Mouse (Mus musculus): ENCODE data around the gene Vps52. TPM values are rescaled to one million over a fixed set of nuclear protein-coding genes. Genes with fewer than 3 reads are reported as not detected.

Gene Vps52
- polyA plus RNA-seq, 1 experiment = 142 TPM

DNA sequence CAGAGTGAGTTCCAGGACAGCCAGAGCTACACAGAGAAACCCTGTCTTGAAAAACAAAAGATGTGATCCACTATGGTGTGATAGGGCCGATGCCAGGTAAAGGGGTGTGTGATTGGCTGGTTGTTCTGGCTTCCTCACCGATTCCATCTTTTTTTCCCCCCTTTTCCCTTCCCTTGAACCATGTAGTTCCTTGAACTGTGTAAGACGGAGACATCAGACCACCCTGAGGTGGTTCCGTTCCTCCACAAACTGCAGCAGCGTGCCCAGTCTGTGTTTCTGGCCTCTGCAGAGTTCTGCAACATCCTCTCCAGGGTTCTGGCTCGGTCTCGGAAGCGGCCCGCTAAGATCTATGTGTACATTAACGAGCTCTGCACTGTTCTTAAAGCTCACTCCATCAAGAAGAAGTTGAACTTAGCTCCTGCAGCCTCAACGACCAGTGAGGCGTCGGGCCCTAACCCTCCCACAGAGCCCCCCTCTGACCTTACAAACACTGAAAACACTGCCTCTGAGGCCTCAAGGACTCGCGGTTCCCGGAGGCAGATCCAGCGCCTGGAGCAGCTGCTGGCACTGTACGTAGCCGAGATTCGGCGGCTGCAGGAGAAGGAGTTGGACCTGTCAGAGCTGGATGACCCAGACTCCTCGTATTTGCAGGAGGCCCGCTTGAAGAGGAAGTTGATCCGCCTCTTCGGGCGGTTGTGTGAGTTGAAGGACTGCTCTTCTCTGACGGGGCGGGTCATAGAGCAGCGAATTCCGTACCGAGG lies 44.4 kb upstream of the Vps52 start:
- Histone ChIP-seq H3K36me3 (ENCODE audit: control insufficient read depth, insufficient read depth, low read length) (peaks cover 25% of the 10 kb centered on the region), H3K27ac (ENCODE audit: control insufficient read depth, insufficient read depth, low read length) (no peak overlapping the region), H3K27me3 (ENCODE audit: control insufficient read depth, insufficient read depth, low read length) (no peaks in the 10 kb centered on the region), H3K4me1 (replicated peaks; ENCODE audit: control insufficient read depth, insufficient read depth, low read length) (peaks cover 23% of the 10 kb centered on the region), H3K4me3 (ENCODE audit: control insufficient read depth, insufficient read depth, low read length) (no peak overlapping the region)
- WGBS = 93% methylated on average over 31 of the region's 31 CpGs
- TF ChIP-seq CTCF (IDR thresholded peaks at IDR 0.05; ENCODE audit: borderline replicate concordance, control insufficient read depth, extremely low read depth, insufficient read depth, low read length, poor library complexity) (no peak), POLR2A (IDR thresholded peaks at IDR 0.05; ENCODE audit: control insufficient read depth, extremely low read depth, insufficient read depth, low read length, poor library complexity) (no peak)
- DNase-seq = no peak

DNA sequence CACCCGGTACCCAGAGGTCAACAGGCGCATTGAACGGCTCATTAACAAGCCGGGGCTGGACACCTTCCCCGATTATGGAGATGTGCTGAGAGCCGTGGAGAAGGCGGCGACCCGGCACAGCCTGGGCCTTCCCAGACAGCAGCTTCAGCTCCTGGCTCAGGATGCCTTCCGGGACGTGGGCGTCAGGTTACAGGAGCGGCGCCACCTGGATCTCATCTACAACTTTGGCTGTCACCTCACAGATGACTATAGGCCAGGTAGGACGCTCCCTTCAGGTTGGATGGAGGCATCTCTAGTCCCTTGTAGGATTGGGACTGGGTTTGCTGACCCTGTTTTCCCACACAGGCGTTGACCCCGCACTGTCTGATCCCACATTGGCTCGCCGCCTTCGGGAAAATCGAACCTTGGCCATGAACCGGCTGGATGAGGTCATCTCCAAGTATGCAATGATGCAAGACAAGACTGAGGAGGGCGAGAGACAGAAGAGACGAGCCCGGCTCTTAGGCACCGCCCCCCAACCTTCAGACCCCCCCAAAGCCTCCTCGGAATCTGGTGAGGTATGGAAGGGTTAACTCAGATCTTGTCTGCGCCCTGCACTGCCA lies 43.7 kb upstream of the Vps52 start:
- WGBS = 92% methylated on average over 28 of the region's 28 CpGs
- no peak for TF ChIP-seq CTCF (IDR thresholded peaks at IDR 0.05; ENCODE audit: borderline replicate concordance, control insufficient read depth, extremely low read depth, insufficient read depth, low read length, poor library complexity)
- no peak for TF ChIP-seq POLR2A (IDR thresholded peaks at IDR 0.05; ENCODE audit: control insufficient read depth, extremely low read depth, insufficient read depth, low read length, poor library complexity)
- no peak overlapping the region for H3K27ac ChIP-seq (ENCODE audit: control insufficient read depth, insufficient read depth, low read length)
- no peaks in the 10 kb centered on the region for H3K27me3 ChIP-seq (ENCODE audit: control insufficient read depth, insufficient read depth, low read length)
- no peak for DNase-seq
- peaks cover 26% of the 10 kb centered on the region for H3K4me1 ChIP-seq (replicated peaks; ENCODE audit: control insufficient read depth, insufficient read depth, low read length)
- no peak overlapping the region for H3K4me3 ChIP-seq (ENCODE audit: control insufficient read depth, insufficient read depth, low read length)
- H3K36me3 ChIP-seq (ENCODE audit: control insufficient read depth, insufficient read depth, low read length) = peaks cover 25% of the 10 kb centered on the region

DNA sequence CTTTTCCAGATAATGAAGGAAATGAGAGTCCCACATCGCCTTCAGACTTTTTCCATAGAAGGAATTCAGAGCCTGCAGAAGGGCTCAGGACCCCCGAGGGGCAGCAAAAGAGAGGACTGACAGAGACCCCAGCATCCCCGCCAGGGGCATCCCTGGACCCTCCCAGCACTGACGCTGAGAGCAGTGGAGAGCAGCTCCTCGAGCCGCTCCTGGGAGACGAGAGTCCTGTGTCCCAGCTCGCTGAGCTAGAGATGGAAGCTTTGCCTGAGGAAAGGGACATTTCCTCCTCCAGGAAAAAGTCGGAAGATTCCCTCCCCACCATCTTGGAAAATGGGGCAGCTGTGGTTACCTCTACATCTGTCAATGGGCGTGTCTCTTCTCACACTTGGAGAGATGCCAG lies 42.3 kb upstream of the Vps52 start:
- Histone ChIP-seq H3K27me3 (ENCODE audit: control insufficient read depth, insufficient read depth, low read length) (no peaks in the 10 kb centered on the region), H3K4me3 (ENCODE audit: control insufficient read depth, insufficient read depth, low read length) (no peak overlapping the region), H3K4me1 (replicated peaks; ENCODE audit: control insufficient read depth, insufficient read depth, low read length) (peaks cover 27% of the 10 kb centered on the region), H3K36me3 (ENCODE audit: control insufficient read depth, insufficient read depth, low read length) (peaks cover 25% of the 10 kb centered on the region), H3K27ac (ENCODE audit: control insufficient read depth, insufficient read depth, low read length) (no peak overlapping the region)
- WGBS = 94% methylated on average over 10 of the region's 10 CpGs
- TF ChIP-seq CTCF (IDR thresholded peaks at IDR 0.05; ENCODE audit: borderline replicate concordance, control insufficient read depth, extremely low read depth, insufficient read depth, low read length, poor library complexity) = no peak
- no peak for TF ChIP-seq POLR2A (IDR thresholded peaks at IDR 0.05; ENCODE audit: control insufficient read depth, extremely low read depth, insufficient read depth, low read length, poor library complexity)
- no peak for DNase-seq

DNA sequence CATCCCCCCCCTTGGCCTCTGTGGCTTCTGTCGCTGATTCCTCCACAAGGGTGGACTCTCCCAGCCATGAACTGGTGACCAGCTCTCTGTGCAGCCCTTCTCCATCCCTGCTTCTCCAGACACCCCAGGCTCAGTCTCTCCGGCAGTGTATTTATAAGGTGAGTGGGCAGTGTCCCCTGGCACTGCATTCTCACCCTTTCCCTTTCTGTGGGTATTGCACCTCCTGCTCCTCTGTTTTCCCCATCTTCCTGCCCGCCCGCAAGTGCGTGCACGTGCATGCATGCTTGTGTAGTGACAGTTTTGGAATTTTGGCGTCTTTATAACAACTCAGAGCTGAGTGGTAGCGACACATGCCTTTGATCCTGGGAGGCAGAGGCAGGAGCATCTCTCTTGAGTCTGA lies 41.7 kb upstream of the Vps52 start:
- no peak for DNase-seq
- H3K27me3 ChIP-seq (ENCODE audit: control insufficient read depth, insufficient read depth, low read length) = no peaks in the 10 kb centered on the region
- WGBS = 96% methylated on average over 8 of the region's 8 CpGs
- no peak overlapping the region for H3K27ac ChIP-seq (ENCODE audit: control insufficient read depth, insufficient read depth, low read length)
- no peak overlapping the region for H3K4me3 ChIP-seq (ENCODE audit: control insufficient read depth, insufficient read depth, low read length)
- no peak for TF ChIP-seq CTCF (IDR thresholded peaks at IDR 0.05; ENCODE audit: borderline replicate concordance, control insufficient read depth, extremely low read depth, insufficient read depth, low read length, poor library complexity)
- TF ChIP-seq POLR2A (IDR thresholded peaks at IDR 0.05; ENCODE audit: control insufficient read depth, extremely low read depth, insufficient read depth, low read length, poor library complexity) = no peak
- H3K36me3 ChIP-seq (ENCODE audit: control insufficient read depth, insufficient read depth, low read length) = peaks cover 25% of the 10 kb centered on the region
- peaks cover 24% of the 10 kb centered on the region for H3K4me1 ChIP-seq (replicated peaks; ENCODE audit: control insufficient read depth, insufficient read depth, low read length)

DNA sequence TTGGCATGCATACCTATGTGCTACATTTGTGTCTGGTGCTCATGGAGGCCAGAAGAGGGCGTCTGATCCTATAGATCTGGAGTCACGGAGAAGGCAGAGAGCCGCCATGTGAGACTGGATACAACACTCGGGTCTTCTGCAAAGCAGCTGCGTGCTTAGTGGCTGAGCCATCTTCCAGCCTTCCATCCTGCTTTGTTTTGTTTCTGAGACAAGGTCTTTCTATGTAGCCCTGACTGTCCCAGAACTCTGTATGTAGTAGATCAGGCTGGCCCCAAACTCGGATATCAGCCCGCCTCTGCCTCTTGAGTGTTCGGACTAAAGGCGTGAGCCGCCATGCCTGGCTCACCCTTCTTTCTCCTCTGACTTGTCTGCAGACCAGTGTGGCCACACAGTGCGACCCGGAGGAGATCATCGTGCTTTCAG lies 40.6 kb upstream of the Vps52 start:
- H3K27ac ChIP-seq (ENCODE audit: control insufficient read depth, insufficient read depth, low read length) = no peak overlapping the region
- H3K4me3 ChIP-seq (ENCODE audit: control insufficient read depth, insufficient read depth, low read length) = no peak overlapping the region

DNA sequence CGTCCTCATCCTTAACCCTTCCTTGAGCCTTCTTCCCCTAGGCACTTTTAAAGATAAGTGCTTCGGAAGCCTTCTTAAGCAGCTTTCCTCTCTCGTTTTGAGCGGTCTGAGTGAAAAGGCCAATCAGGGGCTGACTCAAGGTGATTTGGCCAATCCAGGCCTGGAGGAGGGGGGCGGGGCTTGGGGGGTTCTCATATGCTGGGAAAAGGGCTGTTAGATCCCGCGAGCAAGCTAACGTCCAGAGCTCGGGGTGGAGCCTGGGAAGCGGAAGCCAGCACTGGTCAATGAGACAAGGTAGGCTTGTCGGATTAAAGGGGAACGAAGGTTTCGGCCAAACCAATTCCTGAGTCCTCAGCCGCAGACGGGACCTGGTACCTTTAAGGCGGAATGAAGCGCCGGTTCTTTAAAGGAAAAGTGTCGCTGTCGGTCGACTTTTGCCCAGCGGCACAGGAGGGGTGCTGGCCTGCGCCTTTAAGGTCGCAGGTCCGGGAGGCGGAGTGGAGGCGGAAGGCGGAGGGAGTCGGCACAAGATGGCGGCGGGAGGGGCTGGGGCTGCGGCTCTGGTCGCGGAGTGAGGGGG lies 39.9 kb upstream of the Vps52 start, which contains the start of the genes Tapbp and Zbtb22:
Gene Tapbp (plus strand): TSS at position 229 of the 580 bp plus-strand sequence.
Gene Zbtb22 (plus strand): TSS at position 234 of the 580 bp plus-strand sequence.
- H3K27me3 ChIP-seq (ENCODE audit: control insufficient read depth, insufficient read depth, low read length) = no peaks in the 10 kb centered on the region
- TF ChIP-seq POLR2A (IDR thresholded peaks at IDR 0.05; ENCODE audit: control insufficient read depth, extremely low read depth, insufficient read depth, low read length, poor library complexity) (no peak; the same call in 1 of the 2 replicates), CTCF (IDR thresholded peaks at IDR 0.05; ENCODE audit: borderline replicate concordance, control insufficient read depth, extremely low read depth, insufficient read depth, low read length, poor library complexity) (0 out of 2 replicates have a peak, but pooled peaks have one; percentile 8)
- 1% methylated on average over 34 of the region's 34 CpGs for WGBS
- peaks cover 19% of the 10 kb centered on the region for H3K4me1 ChIP-seq (replicated peaks; ENCODE audit: control insufficient read depth, insufficient read depth, low read length)
- peak; percentile 93 for DNase-seq
- H3K4me3 ChIP-seq (ENCODE audit: control insufficient read depth, insufficient read depth, low read length) = peak within 1 kb of the TSS; percentile 81
- peak within 1 kb of the TSS; percentile 43; the same call in 1 of the 2 replicates for H3K27ac ChIP-seq (ENCODE audit: control insufficient read depth, insufficient read depth, low read length)
- H3K36me3 ChIP-seq (ENCODE audit: control insufficient read depth, insufficient read depth, low read length) = peaks cover 25% of the 10 kb centered on the region

More for the DNA sequence above, 40.6 kb upstream of the Vps52 start:
- no peaks in the 10 kb centered on the region for H3K27me3 ChIP-seq (ENCODE audit: control insufficient read depth, insufficient read depth, low read length)
- peaks cover 25% of the 10 kb centered on the region for H3K36me3 ChIP-seq (ENCODE audit: control insufficient read depth, insufficient read depth, low read length)
- TF ChIP-seq POLR2A (IDR thresholded peaks at IDR 0.05; ENCODE audit: control insufficient read depth, extremely low read depth, insufficient read depth, low read length, poor library complexity) = no peak
- no peak for TF ChIP-seq CTCF (IDR thresholded peaks at IDR 0.05; ENCODE audit: borderline replicate concordance, control insufficient read depth, extremely low read depth, insufficient read depth, low read length, poor library complexity)
- no peak for DNase-seq
- 89% methylated on average over 13 of the region's 13 CpGs for WGBS
- H3K4me1 ChIP-seq (replicated peaks; ENCODE audit: control insufficient read depth, insufficient read depth, low read length) = peaks cover 25% of the 10 kb centered on the region
